Mouse (Mus musculus): ENCODE results near the gene Marveld2. TPM values are rescaled to one million over a fixed set of nuclear protein-coding genes. Genes with fewer than 3 reads are reported as not detected.

Gene Marveld2
- polyA plus RNA-seq, 1 experiment from 2014 or later = 16.8 TPM

DNA sequence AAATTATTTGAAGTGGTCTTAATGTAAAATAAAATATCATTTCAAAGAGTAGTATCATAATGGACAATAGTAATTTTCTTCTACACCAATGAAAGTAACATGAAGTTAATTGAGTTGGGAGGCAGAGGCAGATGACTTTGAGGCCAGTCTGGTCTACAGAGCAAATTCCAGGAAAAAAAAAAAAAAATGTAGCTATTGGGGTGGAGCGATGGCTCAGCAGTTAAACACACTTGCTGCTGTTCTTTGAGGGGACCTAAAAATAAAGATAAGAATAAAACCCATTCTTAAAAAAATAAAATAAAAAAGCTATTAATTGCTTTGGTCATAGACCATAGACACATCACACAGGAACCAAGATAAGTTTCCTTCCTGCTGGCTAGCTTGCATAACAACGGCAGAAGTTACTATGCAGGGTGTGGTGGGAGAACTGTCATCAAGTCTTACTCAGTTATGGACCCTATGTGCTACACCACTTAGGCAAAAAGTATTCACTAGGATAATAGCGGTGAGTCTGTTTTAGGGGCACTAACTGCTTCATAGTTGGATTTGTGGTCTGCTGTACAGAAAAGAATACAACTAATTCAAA lies 17.4 kb upstream of the Marveld2 start:
- no peak overlapping the region for H3K4me3 ChIP-seq (ENCODE audit: low read depth, low read length)
- H3K27ac ChIP-seq (ENCODE audit: low read length) = no peak overlapping the region
- no peaks in the 10 kb centered on the region for H3K9me3 ChIP-seq (ENCODE audit: control insufficient read depth, low read depth, low read length)
- H3K4me2 ChIP-seq (replicated peaks; ENCODE audit: low read depth, low read length) = no peak overlapping the region
- ATAC-seq (ENCODE audit: insufficient number of reproducible peaks, insufficient read depth, low FRiP score, low read depth) = no peak
- no peaks in the 10 kb centered on the region for H3K27me3 ChIP-seq (ENCODE audit: control insufficient read depth, insufficient read depth, low read length)
- peaks cover 44% of the 10 kb centered on the region for H3K36me3 ChIP-seq (ENCODE audit: control insufficient read depth, insufficient read depth, low read length)
- H3K4me1 ChIP-seq (ENCODE audit: control insufficient read depth, insufficient read depth, low read length) = no peaks in the 10 kb centered on the region
- WGBS = 88% methylated on average over 3 of the region's 3 CpGs
- no peak overlapping the region for H3K9ac ChIP-seq (replicated peaks; ENCODE audit: low read depth, low read length)

- Histone ChIP-seq H3K4me3 (ENCODE audit: low read depth, low read length) (no peak overlapping the region), H3K36me3 (ENCODE audit: control insufficient read depth, insufficient read depth, low read length) (peaks cover 32% of the 10 kb centered on the region), H3K9ac (replicated peaks; ENCODE audit: low read depth, low read length) (no peak overlapping the region), H3K9me3 (ENCODE audit: control insufficient read depth, low read depth, low read length) (no peaks in the 10 kb centered on the region), H3K4me2 (replicated peaks; ENCODE audit: low read depth, low read length) (no peak overlapping the region), H3K4me1 (ENCODE audit: control insufficient read depth, insufficient read depth, low read length) (no peaks in the 10 kb centered on the region), H3K27ac (ENCODE audit: low read length) (no peak overlapping the region), H3K27me3 (ENCODE audit: control insufficient read depth, insufficient read depth, low read length) (no peaks in the 10 kb centered on the region)
- WGBS = 75% methylated on average over 4 of the region's 4 CpGs
- no peak for ATAC-seq (ENCODE audit: insufficient number of reproducible peaks, insufficient read depth, low FRiP score, low read depth)
Observed at GRCm38 (mm10) chr13:100622241-100622640, 5.5 kb upstream of the Marveld2 start.

DNA sequence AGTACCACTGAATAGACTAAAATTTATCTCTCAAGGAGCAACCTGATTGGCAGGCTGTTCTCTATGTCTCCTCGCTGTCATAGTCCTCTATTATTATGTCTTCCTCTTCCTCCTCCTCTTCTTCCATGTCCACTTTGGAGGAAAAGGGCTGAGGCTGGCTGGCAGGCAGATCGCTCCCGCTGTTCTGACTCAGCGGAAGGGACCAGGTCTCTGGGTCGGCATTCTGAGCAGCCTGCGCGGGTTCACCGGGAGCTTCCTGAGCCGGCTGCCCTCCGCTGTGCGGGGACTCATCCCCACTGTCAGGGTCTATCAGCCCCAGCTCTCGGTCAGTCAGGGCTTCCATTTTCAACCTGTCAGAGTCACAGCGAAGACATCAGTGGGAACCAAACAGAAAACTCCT lies 812 bp upstream of the Marveld2 start:
- Histone ChIP-seq H3K4me3 (ENCODE audit: low read depth, low read length) (no peak overlapping the region), H3K9ac (replicated peaks; ENCODE audit: low read depth, low read length) (no peak overlapping the region), H3K4me1 (ENCODE audit: control insufficient read depth, insufficient read depth, low read length) (no peaks in the 10 kb centered on the region), H3K27me3 (ENCODE audit: control insufficient read depth, insufficient read depth, low read length) (no peaks in the 10 kb centered on the region), H3K27ac (ENCODE audit: low read length) (no peak overlapping the region), H3K9me3 (ENCODE audit: control insufficient read depth, low read depth, low read length) (no peaks in the 10 kb centered on the region), H3K4me2 (replicated peaks; ENCODE audit: low read depth, low read length) (no peak overlapping the region), H3K36me3 (ENCODE audit: control insufficient read depth, insufficient read depth, low read length) (peaks cover 14% of the 10 kb centered on the region)
- WGBS = 83% methylated on average over 13 of the region's 13 CpGs
- ATAC-seq (ENCODE audit: insufficient number of reproducible peaks, insufficient read depth, low FRiP score, low read depth) = no peak

DNA sequence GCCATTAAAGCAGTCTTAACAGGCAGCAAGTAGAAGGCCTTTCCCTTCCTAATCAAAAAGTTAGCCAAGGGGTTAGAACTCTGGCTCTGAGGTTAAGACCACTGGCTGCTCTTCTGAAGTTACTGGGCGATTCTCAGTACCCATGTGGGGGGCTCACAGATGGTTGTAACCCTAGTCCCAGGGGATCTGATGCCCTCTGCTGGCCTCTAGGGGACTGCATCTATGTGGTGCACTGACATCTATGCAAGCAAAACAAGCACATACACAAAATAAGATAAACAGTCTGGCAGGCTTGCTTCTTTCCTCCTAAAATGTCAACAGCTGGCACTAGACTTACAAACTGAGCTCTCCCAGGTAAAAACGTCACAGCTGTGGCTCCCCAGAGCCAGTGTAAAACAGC lies 3.9 kb downstream of the Marveld2 start:
- H3K4me2 ChIP-seq (replicated peaks; ENCODE audit: low read depth, low read length) = no peak overlapping the region
- no peaks in the 10 kb centered on the region for H3K27me3 ChIP-seq (ENCODE audit: control insufficient read depth, insufficient read depth, low read length)
- H3K9me3 ChIP-seq (ENCODE audit: control insufficient read depth, low read depth, low read length) = peaks cover under 1% of the 10 kb centered on the region; the same call in 1 of the 2 replicates
- H3K36me3 ChIP-seq (ENCODE audit: control insufficient read depth, insufficient read depth, low read length) = no peaks in the 10 kb centered on the region; the same call in 1 of the 2 replicates
- 56% methylated on average over 2 of the region's 2 CpGs for WGBS
- H3K4me1 ChIP-seq (ENCODE audit: control insufficient read depth, insufficient read depth, low read length) = no peaks in the 10 kb centered on the region
- H3K4me3 ChIP-seq (ENCODE audit: low read depth, low read length) = no peak overlapping the region
- no peak overlapping the region for H3K9ac ChIP-seq (replicated peaks; ENCODE audit: low read depth, low read length)
- ATAC-seq (ENCODE audit: insufficient number of reproducible peaks, insufficient read depth, low FRiP score, low read depth) = no peak
- no peak overlapping the region for H3K27ac ChIP-seq (ENCODE audit: low read length)

DNA sequence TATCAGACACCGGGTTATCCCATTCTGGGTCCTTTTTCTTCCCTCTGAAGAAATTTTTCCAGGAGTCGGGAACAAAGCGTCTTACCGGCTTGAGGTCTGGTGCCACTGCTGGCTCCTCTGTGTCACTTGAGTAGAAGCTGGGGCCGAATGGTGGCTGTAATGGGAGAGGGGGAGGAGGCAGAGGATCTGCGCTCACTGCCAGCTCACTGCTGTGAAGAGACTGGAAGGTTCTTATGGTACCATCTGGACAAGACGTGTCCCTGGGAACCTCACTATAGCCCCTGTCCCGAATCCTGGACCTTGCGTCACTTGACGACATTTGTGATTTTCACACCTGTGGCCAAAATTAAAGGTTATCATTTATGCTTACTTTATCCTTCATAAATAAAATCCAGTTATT lies 4.5 kb downstream of the Marveld2 start:
- Histone ChIP-seq H3K27me3 (ENCODE audit: control insufficient read depth, insufficient read depth, low read length) (no peaks in the 10 kb centered on the region), H3K9ac (replicated peaks; ENCODE audit: low read depth, low read length) (no peak overlapping the region), H3K9me3 (ENCODE audit: control insufficient read depth, low read depth, low read length) (peaks cover 4% of the 10 kb centered on the region; the same call in 1 of the 2 replicates), H3K4me1 (ENCODE audit: control insufficient read depth, insufficient read depth, low read length) (no peaks in the 10 kb centered on the region), H3K4me2 (replicated peaks; ENCODE audit: low read depth, low read length) (no peak overlapping the region), H3K36me3 (ENCODE audit: control insufficient read depth, insufficient read depth, low read length) (no peaks in the 10 kb centered on the region), H3K27ac (ENCODE audit: low read length) (no peak overlapping the region), H3K4me3 (ENCODE audit: low read depth, low read length) (no peak overlapping the region)
- ATAC-seq (ENCODE audit: insufficient number of reproducible peaks, insufficient read depth, low FRiP score, low read depth) = no peak
- WGBS = 95% methylated on average over 10 of the region's 10 CpGs

GRCm38 (mm10) chr13:100611266-100611665 lies 5.5 kb downstream of the Marveld2 start:
- Histone ChIP-seq H3K4me2 (replicated peaks; ENCODE audit: low read depth, low read length) (no peak overlapping the region), H3K4me3 (ENCODE audit: low read depth, low read length) (no peak overlapping the region), H3K27ac (ENCODE audit: low read length) (no peak overlapping the region), H3K9me3 (ENCODE audit: control insufficient read depth, low read depth, low read length) (peaks cover 4% of the 10 kb centered on the region; the same call in 1 of the 2 replicates), H3K9ac (replicated peaks; ENCODE audit: low read depth, low read length) (no peak overlapping the region), H3K36me3 (ENCODE audit: control insufficient read depth, insufficient read depth, low read length) (no peaks in the 10 kb centered on the region), H3K4me1 (ENCODE audit: control insufficient read depth, insufficient read depth, low read length) (no peaks in the 10 kb centered on the region), H3K27me3 (ENCODE audit: control insufficient read depth, insufficient read depth, low read length) (no peaks in the 10 kb centered on the region)
- whole genome bisulfite sequencing = 93% methylated on average over 13 of the region's 13 CpGs
- ATAC-seq (ENCODE audit: insufficient number of reproducible peaks, insufficient read depth, low FRiP score, low read depth) = no peak

DNA sequence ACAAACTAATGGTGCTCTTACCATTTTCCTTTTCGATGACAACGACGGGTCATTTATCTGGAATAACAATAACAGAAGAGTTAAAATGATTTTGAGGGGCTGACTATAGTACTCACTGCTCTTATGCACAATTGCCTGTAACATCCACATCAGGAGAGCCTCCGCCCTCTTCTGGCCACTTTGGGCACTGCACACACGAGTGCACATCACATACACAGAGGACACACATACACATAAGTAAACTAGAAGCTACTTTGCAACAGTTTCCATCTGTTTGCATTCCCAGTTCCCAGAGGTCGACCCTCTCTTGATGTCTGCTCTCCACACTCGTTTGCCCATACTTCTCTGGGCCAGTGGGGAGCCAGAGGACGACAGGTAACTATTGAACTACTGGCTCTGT lies 9.0 kb downstream of the Marveld2 start:
- Histone ChIP-seq H3K27ac (ENCODE audit: low read length) (no peak overlapping the region), H3K4me1 (ENCODE audit: control insufficient read depth, insufficient read depth, low read length) (no peaks in the 10 kb centered on the region), H3K4me3 (ENCODE audit: low read depth, low read length) (no peak overlapping the region), H3K9ac (replicated peaks; ENCODE audit: low read depth, low read length) (no peak overlapping the region), H3K27me3 (ENCODE audit: control insufficient read depth, insufficient read depth, low read length) (no peaks in the 10 kb centered on the region), H3K9me3 (ENCODE audit: control insufficient read depth, low read depth, low read length) (peaks cover 4% of the 10 kb centered on the region; the same call in 1 of the 2 replicates), H3K4me2 (replicated peaks; ENCODE audit: low read depth, low read length) (no peak overlapping the region), H3K36me3 (ENCODE audit: control insufficient read depth, insufficient read depth, low read length) (no peaks in the 10 kb centered on the region)
- 91% methylated on average over 8 of the region's 8 CpGs for WGBS
- ATAC-seq (ENCODE audit: insufficient number of reproducible peaks, insufficient read depth, low FRiP score, low read depth) = no peak

GRCm38 (mm10) chr13:100605845-100606244 lies 10.9 kb downstream of the Marveld2 start:
- Histone ChIP-seq H3K9me3 (ENCODE audit: control insufficient read depth, low read depth, low read length) (peaks cover 4% of the 10 kb centered on the region; the same call in 1 of the 2 replicates), H3K4me1 (ENCODE audit: control insufficient read depth, insufficient read depth, low read length) (no peaks in the 10 kb centered on the region), H3K36me3 (ENCODE audit: control insufficient read depth, insufficient read depth, low read length) (no peaks in the 10 kb centered on the region), H3K27ac (ENCODE audit: low read length) (no peak overlapping the region), H3K27me3 (ENCODE audit: control insufficient read depth, insufficient read depth, low read length) (no peaks in the 10 kb centered on the region), H3K4me3 (ENCODE audit: low read depth, low read length) (no peak overlapping the region), H3K9ac (replicated peaks; ENCODE audit: low read depth, low read length) (no peak overlapping the region), H3K4me2 (replicated peaks; ENCODE audit: low read depth, low read length) (no peak overlapping the region)
- WGBS = 71% methylated on average over 1 of the region's 1 CpGs
- ATAC-seq (ENCODE audit: insufficient number of reproducible peaks, insufficient read depth, low FRiP score, low read depth) = no peak

DNA sequence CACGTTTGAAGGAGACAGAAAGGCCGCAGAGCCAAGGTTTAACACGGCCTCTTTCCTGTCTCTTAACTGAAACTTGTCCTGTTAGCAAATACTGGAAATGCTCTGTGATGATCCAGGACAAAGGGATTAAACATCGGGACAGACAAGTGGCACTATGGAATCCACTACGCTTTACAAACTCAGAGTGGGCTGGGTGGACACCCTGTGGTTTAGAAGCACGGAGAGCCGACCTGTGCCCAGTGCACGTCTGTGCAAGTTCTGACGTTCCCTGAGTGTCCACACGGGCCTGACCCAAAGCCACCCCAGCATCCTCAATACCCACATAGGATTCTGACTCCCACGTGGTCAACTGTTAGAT lies 13.1 kb downstream of the Marveld2 start:
- Histone ChIP-seq H3K27me3 (ENCODE audit: control insufficient read depth, insufficient read depth, low read length) (no peaks in the 10 kb centered on the region), H3K27ac (ENCODE audit: low read length) (no peak overlapping the region), H3K9ac (replicated peaks; ENCODE audit: low read depth, low read length) (no peak overlapping the region), H3K4me1 (ENCODE audit: control insufficient read depth, insufficient read depth, low read length) (no peaks in the 10 kb centered on the region), H3K9me3 (ENCODE audit: control insufficient read depth, low read depth, low read length) (peaks cover 4% of the 10 kb centered on the region; the same call in 1 of the 2 replicates), H3K4me2 (replicated peaks; ENCODE audit: low read depth, low read length) (no peak overlapping the region), H3K4me3 (ENCODE audit: low read depth, low read length) (no peak overlapping the region), H3K36me3 (ENCODE audit: control insufficient read depth, insufficient read depth, low read length) (no peaks in the 10 kb centered on the region)
- no peak for ATAC-seq (ENCODE audit: insufficient number of reproducible peaks, insufficient read depth, low FRiP score, low read depth)
- 89% methylated on average over 11 of the region's 11 CpGs for WGBS

Data from stomach, embryonic 14.5 days (tissue).